Mouse (Mus musculus): Measurements from ENCODE around the gene Nmb. TPM values are rescaled to one million over a fixed set of nuclear protein-coding genes. Genes with fewer than 3 reads are reported as not detected.

The Nmb gene
- polyA plus RNA-seq, 1 experiment from 2014 or later: 6.5 TPM

DNA sequence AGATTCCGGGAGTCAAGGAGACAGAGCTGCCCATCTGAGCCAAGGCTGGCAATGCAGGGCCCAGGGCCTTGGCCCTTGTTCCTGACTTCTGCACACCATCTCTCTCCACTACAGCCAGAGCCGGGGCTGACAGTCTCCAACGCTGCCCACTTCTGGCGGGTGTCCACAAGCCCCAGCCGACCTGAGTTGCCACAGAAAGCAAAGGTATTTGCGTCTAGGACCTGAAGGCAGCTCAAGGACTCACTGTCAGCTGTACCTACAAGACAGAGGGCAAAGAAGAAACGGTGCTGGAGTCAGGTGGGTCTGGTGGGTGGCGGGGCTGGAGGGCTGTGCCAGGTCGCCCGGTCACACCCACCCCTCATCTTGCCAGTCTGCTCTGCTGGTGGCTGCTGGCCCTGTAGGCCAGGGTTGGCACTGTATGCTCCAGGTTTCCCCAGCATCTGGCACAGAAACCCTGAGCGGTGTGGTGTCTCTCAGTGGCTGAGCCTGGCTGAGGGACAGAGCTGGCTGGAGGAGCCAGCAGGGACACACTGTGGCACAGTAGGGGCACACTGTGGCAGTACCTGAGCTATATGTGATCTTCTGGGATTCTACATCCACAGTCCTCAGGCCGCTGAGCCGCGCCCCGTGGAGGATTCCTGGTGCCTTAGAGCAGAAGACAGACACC is 11.7 kb downstream of the Nmb start:
- H3K27me3 ChIP-seq (ENCODE audit: insufficient read depth, poor library complexity, severe bottlenecking): no peaks in the 10 kb centered on the region
- peaks cover 88% of the 10 kb centered on the region for H3K36me3 ChIP-seq
- H3K9me3 ChIP-seq: no peaks in the 10 kb centered on the region
- H3K4me1 ChIP-seq: peaks cover 24% of the 10 kb centered on the region
- WGBS: 91% methylated on average over 15 of the region's 15 CpGs
- H3K27ac ChIP-seq: no peak overlapping the region; the same call in 1 of the 2 replicates
- no peak overlapping the region for H3K4me3 ChIP-seq
- DNase-seq (ENCODE audit: low spot score): no peak

DNA sequence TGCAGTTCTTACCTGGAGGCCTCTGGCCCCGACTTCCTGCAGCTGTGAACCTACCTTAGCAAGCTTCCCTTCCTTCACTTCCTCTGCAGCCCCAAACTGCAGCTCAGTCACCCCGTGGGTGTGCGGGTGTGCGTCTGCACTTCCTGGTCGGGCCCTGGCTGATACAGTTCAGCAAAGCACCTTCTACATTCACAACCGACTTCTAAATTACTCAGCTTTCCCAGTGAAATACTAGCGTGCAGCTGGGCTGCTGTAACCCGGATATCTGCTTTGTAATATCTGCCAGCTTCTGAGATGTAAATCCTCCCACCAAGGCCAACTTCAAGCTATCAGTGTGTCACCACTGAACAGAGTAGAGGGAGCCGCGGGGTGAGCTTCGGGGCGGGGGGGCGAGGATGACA is 15.0 kb downstream of the Nmb start:
- H3K36me3 ChIP-seq: peaks cover 56% of the 10 kb centered on the region

DNA sequence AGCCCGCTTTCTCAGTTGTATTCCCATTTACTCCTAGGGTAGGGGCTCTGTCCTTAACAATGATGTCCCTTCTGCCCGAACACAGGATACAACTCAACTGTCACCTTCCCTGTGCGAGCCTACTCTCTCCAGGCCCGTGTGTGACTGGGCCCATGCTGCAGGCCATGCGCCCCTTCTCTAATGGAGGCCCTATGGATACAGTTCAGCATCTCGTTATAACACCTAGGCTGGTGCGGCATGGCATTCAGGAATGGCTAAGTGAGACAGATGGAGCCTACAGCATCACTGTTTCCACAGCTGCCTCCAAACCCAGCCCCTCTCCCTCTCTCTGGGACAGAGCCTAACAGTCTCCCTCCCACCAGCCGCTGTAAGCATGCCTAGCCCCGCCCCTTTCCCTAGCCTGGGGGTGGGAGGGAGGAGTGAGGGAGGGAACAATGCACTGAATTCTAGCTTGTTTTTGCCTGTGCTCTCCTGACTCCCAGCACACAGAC is 15.8 kb downstream of the Nmb start:
- peak overlapping the region; percentile 78 for H3K27ac ChIP-seq
- WGBS: 47% methylated on average over 9 of the region's 9 CpGs
- peaks cover 24% of the 10 kb centered on the region for H3K4me1 ChIP-seq
- no peaks in the 10 kb centered on the region for H3K27me3 ChIP-seq (ENCODE audit: insufficient read depth, poor library complexity, severe bottlenecking)
- peaks cover 49% of the 10 kb centered on the region for H3K36me3 ChIP-seq
- no peaks in the 10 kb centered on the region for H3K9me3 ChIP-seq
- peak; percentile 82 for DNase-seq (ENCODE audit: low spot score)
- no peak overlapping the region for H3K4me3 ChIP-seq

More for the DNA sequence above, 15.0 kb downstream of the Nmb start:
- Histone ChIP-seq H3K4me1 (peaks cover 24% of the 10 kb centered on the region), H3K4me3 (no peak overlapping the region), H3K9me3 (no peaks in the 10 kb centered on the region), H3K27me3 (ENCODE audit: insufficient read depth, poor library complexity, severe bottlenecking) (no peaks in the 10 kb centered on the region), H3K27ac (peak overlapping the region; percentile 78; the same call in 1 of the 2 replicates)
- no peak for DNase-seq (ENCODE audit: low spot score)
- WGBS: 73% methylated on average over 13 of the region's 13 CpGs

DNA sequence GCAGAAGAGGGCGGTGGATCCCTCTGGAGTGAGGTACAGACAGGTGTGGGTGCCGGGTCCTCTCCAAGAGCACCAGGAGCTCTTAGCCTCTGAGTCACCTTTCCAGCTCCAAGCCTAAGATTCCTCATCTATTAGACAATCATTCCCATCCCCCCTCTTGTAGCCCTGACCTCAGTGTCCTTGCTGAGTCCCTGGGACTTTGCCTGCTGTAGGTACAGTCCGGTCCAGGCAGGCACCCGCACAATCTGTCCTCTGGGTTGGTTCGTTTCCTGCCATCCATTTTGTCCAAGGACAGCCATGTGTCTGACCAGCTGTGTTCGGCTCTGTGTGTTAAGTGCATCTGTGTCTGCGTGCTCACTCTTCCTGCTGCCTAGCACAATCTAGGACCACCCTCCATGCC is 16.3 kb downstream of the Nmb start:
- peaks cover 20% of the 10 kb centered on the region for H3K4me1 ChIP-seq
- peaks cover 44% of the 10 kb centered on the region for H3K36me3 ChIP-seq
- no peak overlapping the region for H3K4me3 ChIP-seq
- H3K9me3 ChIP-seq: no peaks in the 10 kb centered on the region
- 67% methylated on average over 7 of the region's 7 CpGs for WGBS
- DNase-seq (ENCODE audit: low spot score): no peak
- no peaks in the 10 kb centered on the region for H3K27me3 ChIP-seq (ENCODE audit: insufficient read depth, poor library complexity, severe bottlenecking)
- peak overlapping the region; percentile 78 for H3K27ac ChIP-seq

DNA sequence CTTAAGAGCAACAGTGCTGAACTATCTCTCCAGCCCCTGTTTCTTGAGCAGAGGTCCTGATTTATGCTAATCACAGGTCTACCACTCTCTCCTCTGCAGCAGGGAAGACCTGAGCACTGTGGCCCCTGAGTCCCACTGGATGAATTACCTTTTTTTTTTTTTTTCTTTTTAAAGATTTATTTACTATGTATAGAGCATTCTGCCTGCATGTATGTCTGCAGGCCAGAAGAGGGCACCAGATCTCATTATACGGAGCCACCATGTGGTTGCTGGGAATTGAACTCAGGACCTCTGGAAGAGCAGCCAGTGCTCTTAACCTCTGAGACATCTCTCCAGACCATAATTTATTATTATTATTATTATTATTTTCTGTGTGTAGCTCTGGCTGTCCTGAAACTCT is 19.2 kb downstream of the Nmb start:
- H3K36me3 ChIP-seq: peaks cover 15% of the 10 kb centered on the region
- no peaks in the 10 kb centered on the region for H3K9me3 ChIP-seq
- H3K27ac ChIP-seq: no peak overlapping the region
- DNase-seq (ENCODE audit: low spot score): no peak
- H3K4me1 ChIP-seq: peaks cover 26% of the 10 kb centered on the region
- 30% methylated on average over 1 of the region's 1 CpGs for WGBS
- no peaks in the 10 kb centered on the region for H3K27me3 ChIP-seq (ENCODE audit: insufficient read depth, poor library complexity, severe bottlenecking)
- H3K4me3 ChIP-seq: no peak overlapping the region

DNA sequence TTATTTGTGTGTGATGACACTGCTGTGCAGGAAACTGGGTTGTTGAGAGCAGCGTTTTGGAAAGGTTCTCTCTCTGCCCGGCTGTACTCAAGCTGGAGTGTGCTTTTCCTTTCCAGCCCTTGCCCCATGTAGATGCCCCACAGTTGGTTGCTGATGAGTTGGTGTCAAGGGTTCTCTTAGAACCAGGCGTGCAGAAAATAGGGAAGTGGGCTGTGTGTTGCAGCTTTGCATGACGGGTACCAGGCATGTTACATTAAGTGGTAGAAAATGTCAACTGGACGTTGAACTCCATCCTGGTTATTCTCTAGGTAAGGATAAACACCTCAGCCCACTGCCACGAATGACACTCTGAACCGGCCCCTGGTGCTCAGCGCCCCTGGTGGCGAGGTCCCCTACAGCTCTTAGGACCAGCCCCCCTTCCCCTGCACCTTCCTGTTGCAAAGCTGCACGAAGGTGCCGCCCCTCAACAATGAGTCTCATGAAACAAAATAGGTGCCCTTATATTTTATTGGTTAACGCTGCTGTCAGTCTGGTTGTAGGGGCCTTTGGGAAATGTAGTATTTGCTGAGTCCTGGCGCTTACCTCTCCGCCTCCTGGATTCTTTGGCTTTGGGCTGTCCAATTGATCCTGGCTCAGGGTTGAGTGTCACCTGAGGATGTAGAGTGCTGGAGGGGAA is 21.9 kb downstream of the Nmb start:
- no peaks in the 10 kb centered on the region for H3K27me3 ChIP-seq (ENCODE audit: insufficient read depth, poor library complexity, severe bottlenecking)
- H3K27ac ChIP-seq: peak overlapping the region; percentile 16; the same call in 1 of the 2 replicates
- peaks cover 2% of the 10 kb centered on the region; the same call in 1 of the 2 replicates for H3K36me3 ChIP-seq
- H3K9me3 ChIP-seq: no peaks in the 10 kb centered on the region
- peak overlapping the region; percentile 35 for H3K4me3 ChIP-seq
- no peak for DNase-seq (ENCODE audit: low spot score)
- WGBS: 24% methylated on average over 14 of the region's 14 CpGs
- H3K4me1 ChIP-seq: peaks cover 9% of the 10 kb centered on the region; the same call in 1 of the 2 replicates

DNA sequence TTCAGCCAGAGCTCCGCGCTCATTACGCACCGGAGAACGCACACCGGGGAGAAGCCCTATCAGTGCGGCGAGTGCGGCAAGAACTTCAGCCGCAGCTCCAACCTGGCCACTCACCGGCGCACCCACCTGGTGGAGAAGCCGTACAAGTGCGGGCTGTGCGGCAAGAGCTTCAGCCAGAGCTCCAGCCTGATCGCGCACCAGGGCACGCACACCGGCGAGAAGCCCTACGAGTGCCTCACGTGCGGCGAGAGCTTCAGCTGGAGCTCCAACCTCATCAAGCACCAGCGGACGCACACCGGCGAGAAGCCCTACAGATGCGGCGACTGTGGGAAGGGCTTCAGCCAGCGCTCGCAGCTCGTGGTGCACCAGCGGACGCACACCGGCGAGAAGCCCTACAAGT is 29.1 kb downstream of the Nmb start:
- H3K27me3 ChIP-seq (ENCODE audit: insufficient read depth, poor library complexity, severe bottlenecking): peaks cover 28% of the 10 kb centered on the region
- H3K4me3 ChIP-seq: no peak overlapping the region
- no peaks in the 10 kb centered on the region for H3K9me3 ChIP-seq
- H3K36me3 ChIP-seq: peaks cover 69% of the 10 kb centered on the region
- DNase-seq (ENCODE audit: low spot score): no peak
- peaks cover 9% of the 10 kb centered on the region; the same call in 1 of the 2 replicates for H3K4me1 ChIP-seq
- no peak overlapping the region for H3K27ac ChIP-seq
- 42% methylated on average over 37 of the region's 37 CpGs for WGBS

DNA sequence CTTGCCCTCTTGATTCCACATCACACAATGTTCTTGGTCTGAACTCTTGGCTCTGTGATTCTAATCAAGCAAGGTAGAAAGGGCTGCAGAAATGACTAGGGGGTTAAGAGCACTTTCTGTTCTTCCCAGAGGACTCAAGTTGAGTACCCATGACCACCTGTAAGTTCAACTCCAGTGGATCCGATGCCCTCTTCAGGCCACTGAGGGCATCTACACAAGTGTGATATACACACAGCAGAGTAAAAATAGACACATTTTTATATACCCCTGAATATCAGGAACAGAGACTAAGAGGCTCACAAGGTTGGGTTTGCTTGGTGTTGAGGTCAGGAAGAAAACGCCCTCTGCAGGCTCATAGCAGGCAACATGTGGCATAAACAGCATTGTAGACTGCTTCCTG is 31.2 kb downstream of the Nmb start:
- H3K27me3 ChIP-seq (ENCODE audit: insufficient read depth, poor library complexity, severe bottlenecking): peaks cover 28% of the 10 kb centered on the region
- H3K36me3 ChIP-seq: peaks cover 90% of the 10 kb centered on the region
- no peak overlapping the region for H3K4me3 ChIP-seq
- 89% methylated on average over 2 of the region's 2 CpGs for WGBS
- no peak overlapping the region for H3K27ac ChIP-seq
- DNase-seq (ENCODE audit: low spot score): no peak
- H3K4me1 ChIP-seq: peaks cover 9% of the 10 kb centered on the region; the same call in 1 of the 2 replicates
- no peaks in the 10 kb centered on the region for H3K9me3 ChIP-seq

DNA sequence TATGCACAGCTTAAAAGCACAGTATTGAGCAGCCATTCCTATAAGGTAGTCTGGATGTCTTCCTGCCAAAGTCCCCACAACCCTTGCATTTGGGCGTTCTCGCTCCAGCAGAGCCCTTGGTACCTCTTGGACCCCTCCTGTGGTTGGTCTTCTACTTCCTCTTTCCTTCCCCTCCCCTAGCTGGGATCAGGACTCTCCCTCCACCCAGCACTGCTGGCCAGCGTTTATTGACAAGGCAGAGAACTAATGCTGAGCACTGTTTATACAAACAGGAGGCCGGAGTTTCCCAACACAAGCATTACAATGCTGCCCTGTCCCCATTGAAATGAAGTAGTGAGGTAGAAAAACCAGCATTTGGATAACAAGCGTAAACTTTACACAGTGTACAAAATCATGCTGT is 31.8 kb downstream of the Nmb start:
- no peak overlapping the region for H3K4me3 ChIP-seq
- H3K36me3 ChIP-seq: peaks cover 94% of the 10 kb centered on the region
- H3K27ac ChIP-seq: no peak overlapping the region
- 81% methylated on average over 5 of the region's 5 CpGs for WGBS
- H3K9me3 ChIP-seq: no peaks in the 10 kb centered on the region
- no peak for DNase-seq (ENCODE audit: low spot score)
- H3K4me1 ChIP-seq: peaks cover 9% of the 10 kb centered on the region; the same call in 1 of the 2 replicates
- H3K27me3 ChIP-seq (ENCODE audit: insufficient read depth, poor library complexity, severe bottlenecking): peaks cover 28% of the 10 kb centered on the region

DNA sequence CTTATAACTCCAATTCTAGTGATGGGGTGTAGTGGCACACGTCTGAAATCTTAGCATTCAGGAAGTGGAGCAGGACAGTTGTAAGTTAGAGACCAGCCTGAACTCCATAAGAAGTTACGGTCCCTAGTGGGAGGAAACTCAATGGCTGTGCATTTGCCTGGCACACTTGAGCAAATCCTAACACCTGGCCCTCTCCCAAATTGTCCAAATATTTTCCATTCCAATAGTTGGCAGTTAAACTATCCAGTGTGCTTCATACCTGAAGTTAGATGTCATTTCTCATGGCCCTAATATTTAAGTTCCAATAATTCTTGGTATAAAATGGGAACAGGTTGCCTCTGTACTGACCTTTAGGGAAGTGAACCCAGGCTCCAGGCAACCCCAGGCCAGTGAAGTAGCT is 36.2 kb downstream of the Nmb start:
- Histone ChIP-seq H3K36me3 (peaks cover 90% of the 10 kb centered on the region), H3K27ac (no peak overlapping the region), H3K4me3 (no peak overlapping the region), H3K9me3 (no peaks in the 10 kb centered on the region), H3K27me3 (ENCODE audit: insufficient read depth, poor library complexity, severe bottlenecking) (0 out of 2 replicates have a peak, but pooled peaks cover under 1% of the 10 kb centered on the region), H3K4me1 (peaks cover 12% of the 10 kb centered on the region)
- DNase-seq (ENCODE audit: low spot score): no peak
- 88% methylated on average over 2 of the region's 2 CpGs for WGBS

DNA sequence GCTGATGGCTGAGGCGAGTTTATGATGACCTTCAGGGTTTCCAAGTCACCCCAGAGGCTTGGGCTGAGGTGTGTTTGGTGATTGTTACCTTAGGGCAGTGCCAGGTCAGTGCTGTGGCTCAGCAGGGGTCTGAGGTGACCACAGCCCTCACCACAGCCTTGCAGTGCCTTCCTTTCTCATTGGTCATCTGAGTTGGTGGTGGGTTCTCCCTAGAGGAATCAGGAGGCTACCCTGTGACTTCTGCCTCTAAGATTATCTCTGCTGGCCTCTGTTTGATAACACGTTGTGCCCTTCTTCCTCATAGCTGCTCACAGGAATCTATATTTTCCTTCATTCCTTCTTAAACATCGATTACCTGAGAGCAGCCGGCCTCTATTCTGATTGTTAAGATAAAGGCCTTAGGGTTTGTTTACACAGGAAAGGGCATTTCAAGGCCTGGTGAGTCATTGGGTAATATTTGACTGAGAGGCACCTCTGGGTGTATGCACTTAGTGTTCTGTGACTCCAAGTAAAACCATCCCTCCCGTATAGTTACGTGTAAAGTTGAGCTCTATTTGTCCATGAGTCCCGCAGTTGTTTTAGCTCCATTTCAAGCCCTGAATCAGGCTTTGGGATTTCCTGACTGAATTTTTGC is 38.2 kb downstream of the Nmb start:
- WGBS: 64% methylated on average over 7 of the region's 7 CpGs
- H3K36me3 ChIP-seq: peaks cover 81% of the 10 kb centered on the region
- no peaks in the 10 kb centered on the region for H3K9me3 ChIP-seq

DNA sequence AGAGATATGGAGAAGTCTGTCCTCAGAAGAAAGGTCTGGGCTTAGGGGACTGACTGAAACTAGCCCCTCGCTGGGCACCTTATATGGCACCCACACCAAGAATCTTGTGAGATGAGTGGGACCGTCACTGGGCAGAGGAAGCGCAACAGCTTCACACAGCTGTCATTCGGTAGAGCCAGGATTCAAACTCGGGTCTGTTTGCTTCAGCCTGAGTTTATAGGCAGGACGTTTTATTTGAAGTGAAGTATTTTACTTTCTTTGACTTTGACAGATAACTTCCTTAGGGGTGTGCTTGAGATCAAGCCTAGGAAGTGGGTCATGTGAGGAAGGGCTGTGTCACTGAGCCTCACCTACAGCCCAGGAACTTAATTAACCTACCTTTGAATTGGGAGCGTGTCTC is 39.4 kb downstream of the Nmb start:
- H3K4me1 ChIP-seq: peaks cover 23% of the 10 kb centered on the region
- WGBS: 83% methylated on average over 7 of the region's 7 CpGs
- no peak overlapping the region for H3K4me3 ChIP-seq
- no peaks in the 10 kb centered on the region for H3K27me3 ChIP-seq (ENCODE audit: insufficient read depth, poor library complexity, severe bottlenecking)
- no peaks in the 10 kb centered on the region for H3K9me3 ChIP-seq
- H3K27ac ChIP-seq: peak overlapping the region; percentile 71
- no peak for DNase-seq (ENCODE audit: low spot score)
- H3K36me3 ChIP-seq: peaks cover 72% of the 10 kb centered on the region

More for the DNA sequence above, 38.2 kb downstream of the Nmb start:
- Histone ChIP-seq H3K27ac (peak overlapping the region; percentile 32; the same call in 1 of the 2 replicates), H3K4me3 (no peak overlapping the region), H3K4me1 (peaks cover 22% of the 10 kb centered on the region), H3K27me3 (ENCODE audit: insufficient read depth, poor library complexity, severe bottlenecking) (no peaks in the 10 kb centered on the region)
- DNase-seq (ENCODE audit: low spot score): no peak

DNA sequence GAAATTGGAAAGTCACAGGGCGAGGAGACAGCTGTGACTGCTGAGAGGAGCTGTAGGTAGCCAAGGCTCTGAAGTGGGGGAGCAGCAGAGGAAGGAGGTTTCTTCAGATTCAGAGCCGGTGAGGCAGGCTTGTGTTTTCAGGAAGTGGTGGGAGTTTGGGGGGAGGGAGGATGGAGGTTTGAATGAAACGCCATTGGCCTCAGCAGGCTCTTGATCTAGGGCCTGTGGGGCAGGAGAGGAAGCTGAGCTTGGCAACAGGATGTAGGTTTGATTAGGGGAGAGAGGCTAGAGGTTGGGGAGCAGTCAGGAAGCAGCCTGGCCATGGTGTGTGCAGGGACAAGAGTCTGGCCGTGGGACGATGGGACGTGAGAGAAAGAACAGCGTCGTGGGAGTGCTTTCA is 40.0 kb downstream of the Nmb start:
- H3K9me3 ChIP-seq: no peaks in the 10 kb centered on the region
- H3K4me3 ChIP-seq: 0 out of 2 replicates have a peak overlapping the region, but pooled peaks have one; percentile 5
- 52% methylated on average over 8 of the region's 8 CpGs for WGBS
- DNase-seq (ENCODE audit: low spot score): no peak
- H3K27me3 ChIP-seq (ENCODE audit: insufficient read depth, poor library complexity, severe bottlenecking): no peaks in the 10 kb centered on the region
- peaks cover 27% of the 10 kb centered on the region for H3K4me1 ChIP-seq
- H3K36me3 ChIP-seq: peaks cover 65% of the 10 kb centered on the region
- peak overlapping the region; percentile 71 for H3K27ac ChIP-seq

Data from heart, embryonic 10.5 days (tissue).